Mouse (Mus musculus) embryonic fibroblast, embryonic 13.5 days (primary cell): ENCODE measurements around the gene Pid1. TPM values are rescaled to one million over a fixed set of nuclear protein-coding genes. Genes with fewer than 3 reads are reported as not detected.

Source experiments
- H3K27ac ChIP-seq: 2 replicates; pipeline ENCODE4 v1.5.1; 2012; ENCODE audit warnings: low read length, control low read depth, inconsistent platforms; ENCODE audit not compliant: insufficient read depth
- H3K4me1 ChIP-seq: 2 replicates; pipeline ENCODE4 v1.6.1; 2011; ENCODE audit warnings: low read length; ENCODE audit not compliant: control insufficient read depth, insufficient read depth
- H3K4me3 ChIP-seq: 2 replicates; pipeline ENCODE4 v1.5.1; 2011; ENCODE audit warnings: mild to moderate bottlenecking, control low read depth, low read length; ENCODE audit not compliant: insufficient read depth
- CTCF ChIP-seq: IDR thresholded peaks from 2 replicates; pipeline ENCODE4 v1.5.1; 2011; ENCODE audit warnings: mild to moderate bottlenecking, control low read depth, low read length, moderate library complexity, borderline replicate concordance; ENCODE audit not compliant: insufficient read depth
- POLR2A ChIP-seq: IDR thresholded peaks from 2 replicates; pipeline ENCODE4 v1.6.1; 2011; ENCODE audit warnings: low read depth, mild to moderate bottlenecking, control low read depth, low read length, moderate library complexity
- polyA plus RNA-seq: library from polyadenylated mRNA; stranded (reverse); fragments of >200 nt; gene quantifications from 2 replicates; pipeline ENCODE4 v1.2.4, GENCODE M21; 2011; ENCODE audit warnings: low read depth; ENCODE audit not compliant: missing spikeins, insufficient read length

Gene Pid1
- polyA plus RNA-seq, 1 experiment = 20.5 TPM

DNA sequence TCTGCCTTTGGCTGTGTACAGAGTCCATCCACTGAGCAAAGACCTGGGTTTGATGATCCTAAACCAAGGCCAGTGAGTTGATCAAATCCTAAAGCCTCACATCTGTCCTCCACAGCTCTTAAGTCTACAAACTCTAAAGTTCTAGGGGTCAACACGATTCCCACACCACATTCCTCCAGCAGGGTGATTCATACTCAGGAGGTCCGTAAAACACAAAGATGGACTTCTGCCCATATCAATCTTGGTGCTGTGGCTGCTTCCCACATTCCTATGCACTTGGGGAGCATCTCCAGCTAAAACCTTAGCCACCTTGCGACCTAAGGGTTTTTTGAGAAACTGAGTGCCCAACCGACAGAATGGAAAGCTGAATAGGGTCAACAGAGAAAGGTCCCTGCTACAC lies 27.0 kb upstream of the Pid1 start:
- H3K27ac ChIP-seq = no peak overlapping the region
- H3K4me3 ChIP-seq = no peak overlapping the region
- H3K4me1 ChIP-seq = no peaks in the 10 kb centered on the region
- TF ChIP-seq CTCF = no peak
- TF ChIP-seq POLR2A = no peak

DNA sequence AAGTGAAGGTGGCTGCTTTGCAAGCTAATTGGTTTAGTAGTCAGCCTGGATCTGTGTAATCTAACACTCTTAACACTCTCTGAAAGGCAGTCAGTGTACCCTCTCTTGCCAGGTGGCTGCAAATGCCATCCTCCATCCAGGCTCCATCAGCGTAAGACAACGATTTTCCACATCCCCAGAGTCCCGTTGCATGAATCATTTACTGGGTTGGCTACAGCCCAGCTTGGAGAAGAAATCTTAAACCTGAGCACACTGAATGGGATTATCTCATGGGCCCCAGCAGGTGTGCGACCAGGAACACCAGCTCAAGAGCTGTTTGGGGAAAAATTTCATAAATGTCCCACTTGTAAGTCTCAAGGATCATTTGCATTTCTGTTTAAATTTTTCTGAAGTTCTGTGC lies 23.6 kb upstream of the Pid1 start:
- H3K27ac ChIP-seq = no peak overlapping the region
- no peak for TF ChIP-seq POLR2A
- no peak for TF ChIP-seq CTCF
- H3K4me1 ChIP-seq = no peaks in the 10 kb centered on the region
- no peak overlapping the region for H3K4me3 ChIP-seq

DNA sequence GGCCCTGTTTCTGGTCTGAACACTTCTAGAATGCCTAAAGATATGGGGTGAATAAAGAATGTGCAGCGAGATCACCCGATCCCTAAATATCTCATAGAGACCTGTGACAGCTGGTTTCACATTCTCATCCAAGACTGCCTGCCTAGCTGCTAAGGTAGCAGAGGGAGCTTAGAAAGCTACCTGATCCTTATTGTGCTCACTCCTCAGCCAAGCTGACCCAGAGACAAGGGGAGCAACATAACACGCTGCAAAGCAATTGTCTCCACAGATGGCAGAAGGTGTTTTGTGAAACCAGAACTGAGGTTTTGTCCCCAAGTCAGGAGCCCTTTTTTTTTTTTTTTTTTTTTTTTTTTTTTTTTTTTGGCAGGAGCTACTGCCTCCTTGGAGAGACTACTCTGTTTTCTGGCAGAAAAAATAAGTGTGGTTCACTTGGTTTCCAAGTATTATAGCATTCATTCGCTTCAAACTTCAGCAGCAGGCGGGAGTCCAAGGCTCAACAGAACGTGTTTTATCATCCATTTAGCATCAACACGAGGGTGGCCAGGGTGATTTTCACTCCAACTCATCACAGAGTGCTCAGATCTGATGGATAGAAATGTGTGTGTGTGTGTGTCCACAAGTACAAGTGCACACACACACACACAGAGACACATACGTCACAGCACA lies 22.6 kb upstream of the Pid1 start:
- H3K4me3 ChIP-seq = no peak overlapping the region
- H3K4me1 ChIP-seq = no peaks in the 10 kb centered on the region
- H3K27ac ChIP-seq = no peak overlapping the region
- TF ChIP-seq POLR2A (no peak), CTCF (no peak)

DNA sequence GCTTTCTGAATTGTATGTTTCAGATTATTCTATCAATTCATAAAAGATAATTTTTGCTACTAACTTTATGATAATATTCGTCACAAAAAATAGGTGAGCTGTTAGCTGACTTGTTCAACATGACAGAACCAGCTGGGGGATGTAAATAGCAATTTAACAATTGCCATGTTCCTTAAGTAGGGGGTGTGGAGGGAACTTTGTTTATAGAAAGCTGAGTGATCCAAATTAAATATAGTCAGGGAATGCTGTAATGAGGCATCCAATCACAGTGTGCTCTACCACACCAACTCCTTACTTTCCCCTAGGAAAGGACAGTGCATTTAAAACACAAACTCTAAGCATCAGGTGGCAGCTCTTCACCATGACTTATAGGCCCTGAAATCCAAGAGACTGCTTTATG lies 18.7 kb upstream of the Pid1 start:
- no peaks in the 10 kb centered on the region for H3K4me1 ChIP-seq
- no peak overlapping the region for H3K27ac ChIP-seq
- no peak overlapping the region for H3K4me3 ChIP-seq
- TF ChIP-seq CTCF = no peak
- TF ChIP-seq POLR2A = no peak

DNA sequence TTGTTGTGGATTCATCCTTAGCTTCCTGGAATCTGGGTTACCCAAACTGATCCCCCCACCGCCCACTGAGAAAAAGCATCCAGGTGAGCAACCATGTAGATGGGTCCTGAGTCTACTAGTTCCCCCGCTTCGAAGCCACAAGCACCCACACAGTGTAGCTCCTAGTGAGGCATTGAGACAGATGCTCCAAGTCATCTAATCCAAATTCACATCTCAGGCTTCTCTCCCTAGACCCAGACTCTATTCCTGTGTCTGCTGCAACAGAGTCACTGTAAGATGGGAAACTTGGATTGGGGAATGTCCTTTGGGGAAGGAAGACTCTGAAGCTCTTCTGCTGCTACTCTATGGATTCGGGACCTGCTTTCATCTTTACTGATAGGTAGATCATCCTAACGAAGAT lies 18.1 kb upstream of the Pid1 start:
- Histone ChIP-seq H3K27ac (no peak overlapping the region), H3K4me1 (no peaks in the 10 kb centered on the region), H3K4me3 (no peak overlapping the region)
- TF ChIP-seq CTCF (no peak), POLR2A (no peak)

DNA sequence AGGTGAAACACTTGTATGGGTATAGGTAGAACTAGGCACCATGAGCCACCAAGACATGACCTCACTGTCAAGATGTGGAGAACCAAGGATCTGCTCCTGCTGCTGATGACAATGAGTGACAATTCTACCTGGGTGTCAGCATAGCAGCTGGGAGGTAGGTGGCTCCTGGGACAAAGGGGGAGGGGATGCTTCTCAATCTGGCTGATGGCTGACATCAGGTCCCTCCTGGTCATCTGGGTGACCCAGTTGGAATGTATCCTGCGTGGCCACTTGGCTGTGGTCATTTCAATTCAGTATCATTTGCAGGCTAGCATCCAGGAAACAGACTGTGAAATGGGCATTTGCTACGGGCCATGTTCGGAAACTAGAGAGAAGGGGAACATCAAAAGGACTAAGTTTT lies 16.9 kb upstream of the Pid1 start:
- no peak for TF ChIP-seq POLR2A
- TF ChIP-seq CTCF = no peak
- no peak overlapping the region for H3K27ac ChIP-seq
- H3K4me1 ChIP-seq = no peaks in the 10 kb centered on the region
- no peak overlapping the region for H3K4me3 ChIP-seq

DNA sequence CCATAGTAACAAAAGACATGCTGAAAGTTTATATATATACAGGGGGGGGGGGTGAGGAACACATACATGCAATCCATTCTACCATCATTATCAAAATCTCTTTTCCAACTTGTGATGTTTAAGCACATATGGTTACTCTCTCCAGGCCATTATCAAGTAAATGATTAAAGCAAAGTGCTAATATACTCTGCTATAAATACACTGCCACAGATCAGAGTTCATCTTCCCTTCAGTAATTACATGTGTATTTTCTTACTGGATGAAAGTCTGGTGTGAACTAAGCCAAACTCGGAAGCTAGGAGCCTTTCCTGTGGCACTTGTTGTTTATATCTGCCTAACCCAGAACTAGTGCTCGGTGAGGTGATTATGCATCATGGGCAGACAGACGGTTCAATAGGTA lies 3.8 kb upstream of the Pid1 start:
- H3K4me1 ChIP-seq = no peaks in the 10 kb centered on the region
- no peak overlapping the region for H3K27ac ChIP-seq
- no peak for TF ChIP-seq POLR2A
- no peak for TF ChIP-seq CTCF
- no peak overlapping the region for H3K4me3 ChIP-seq

DNA sequence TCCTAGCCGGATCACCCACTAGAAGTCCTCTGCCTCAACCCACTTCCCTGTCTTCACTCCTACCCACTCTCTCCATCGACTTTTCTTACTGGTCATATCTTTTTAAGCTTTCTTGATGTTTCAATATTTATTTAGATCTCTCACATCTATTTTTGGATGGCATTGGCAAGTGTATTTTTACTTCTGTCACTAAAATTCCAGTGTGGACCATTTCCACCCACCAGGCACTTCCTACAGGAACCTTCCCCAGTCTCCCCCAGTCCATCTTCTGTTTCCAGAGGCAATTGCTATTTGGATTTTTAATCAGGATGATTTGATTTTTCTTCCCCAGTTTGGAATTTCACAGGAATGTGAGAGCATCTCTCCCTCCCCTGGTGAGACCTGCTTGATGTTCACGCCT lies 2.6 kb upstream of the Pid1 start:
- no peaks in the 10 kb centered on the region for H3K4me1 ChIP-seq
- TF ChIP-seq POLR2A (no peak), CTCF (no peak)
- H3K27ac ChIP-seq = no peak overlapping the region
- H3K4me3 ChIP-seq = no peak overlapping the region

DNA sequence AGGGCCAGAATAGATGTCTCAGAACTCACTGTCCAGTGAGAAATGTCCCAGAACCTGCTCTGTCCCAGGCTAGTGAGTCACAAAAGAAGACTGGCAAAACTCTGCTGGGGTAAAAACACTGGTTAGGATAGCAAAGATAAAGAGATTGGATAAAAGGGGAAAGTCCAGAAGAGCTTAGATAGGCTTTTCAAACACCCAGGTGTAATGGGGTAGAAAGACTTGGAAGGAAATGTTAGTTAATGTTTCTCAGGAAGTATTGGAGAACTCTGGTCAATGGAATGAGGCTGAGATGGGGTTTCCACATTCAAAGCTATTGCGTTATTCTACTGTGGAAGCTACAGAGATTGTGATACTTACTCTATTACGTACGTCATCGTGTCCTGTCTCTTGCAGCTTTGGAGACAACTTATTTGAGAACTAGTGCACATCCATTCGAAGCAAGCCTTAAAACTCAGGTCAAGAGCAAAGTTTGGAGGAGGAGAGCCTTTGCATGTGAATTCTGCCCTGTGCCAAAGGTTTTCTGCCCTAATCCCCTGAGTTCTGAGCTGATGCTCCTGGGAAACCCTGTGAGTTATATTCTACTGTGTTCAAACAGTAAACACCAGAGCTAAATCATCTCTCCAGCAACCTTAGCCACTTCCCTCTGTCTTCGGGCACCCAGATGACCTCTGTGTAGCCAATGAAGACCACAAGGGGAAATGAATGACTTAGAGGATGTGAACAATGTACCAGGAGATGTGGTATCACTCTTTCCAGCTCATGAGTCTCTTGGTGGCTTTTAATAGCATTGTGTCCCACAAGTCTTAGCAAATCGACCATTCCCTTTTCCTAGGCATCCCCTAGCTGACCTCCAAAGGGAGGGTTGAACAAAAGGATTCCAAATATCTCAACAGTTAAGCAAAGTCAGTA lies 1.0 kb downstream of the Pid1 start:
- H3K4me3 ChIP-seq = no peak overlapping the region
- no peak overlapping the region for H3K27ac ChIP-seq
- H3K4me1 ChIP-seq = no peaks in the 10 kb centered on the region
- TF ChIP-seq CTCF (no peak), POLR2A (no peak)

DNA sequence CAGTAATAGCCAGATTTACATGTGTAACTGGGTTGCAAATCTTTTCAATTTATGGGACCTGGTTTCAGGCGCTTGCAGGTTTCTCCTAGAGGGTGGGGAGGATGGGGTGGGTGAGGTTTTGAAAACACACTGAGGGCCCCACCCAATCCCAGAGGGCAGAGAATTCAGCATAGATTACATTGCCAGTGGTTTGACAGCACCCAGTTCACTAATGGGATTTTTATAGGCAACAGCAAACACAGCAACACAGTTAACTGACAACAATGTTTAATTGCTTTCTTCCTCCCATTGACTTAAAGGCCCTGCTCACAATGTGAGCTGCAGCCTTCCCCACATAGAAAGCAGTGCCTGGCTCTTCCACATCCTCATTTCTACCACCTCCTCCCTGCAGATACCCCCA lies 1.8 kb downstream of the Pid1 start:
- Histone ChIP-seq H3K4me1 (no peaks in the 10 kb centered on the region), H3K27ac (no peak overlapping the region), H3K4me3 (no peak overlapping the region)
- no peak for TF ChIP-seq POLR2A
